Mouse (Mus musculus) spleen, adult 2 months (tissue): Measurements from ENCODE around the gene Olfr1411. TPM values are rescaled to one million over a fixed set of nuclear protein-coding genes. Genes with fewer than 3 reads are reported as not detected.

Experiments
- DNase-seq, 2 experiments: peaks; one replicate each; pipeline versions ENCODE4 v3.0.0 to v3.0.0-alpha.2; 2012 to 2021; ENCODE audit warnings: low spot score in 2 of 2, low read depth in 1 of 2
- H3K27ac ChIP-seq: fragments of 200-500 bp; 2 replicates; pipeline ENCODE4 v1.5.1; 2012; ENCODE audit warnings: low read length, inconsistent platforms; ENCODE audit not compliant: insufficient read depth
- H3K27me3 ChIP-seq: fragments of 200-500 bp; 2 replicates; pipeline ENCODE4 v1.6.1; 2012; ENCODE audit warnings: mild to moderate bottlenecking, moderate library complexity, low read length, inconsistent platforms; ENCODE audit not compliant: control insufficient read depth, insufficient read depth
- H3K36me3 ChIP-seq: fragments of 200-500 bp; 2 replicates; pipeline ENCODE4 v1.6.1; 2012; ENCODE audit warnings: mild to moderate bottlenecking, low read length, inconsistent platforms; ENCODE audit not compliant: control insufficient read depth, insufficient read depth
- H3K4me1 ChIP-seq: fragments of 200-500 bp; 2 replicates; pipeline ENCODE4 v1.6.1; 2011; ENCODE audit warnings: inconsistent platforms; ENCODE audit not compliant: control insufficient read depth, insufficient read depth, insufficient read length
- H3K4me3 ChIP-seq: fragments of 200-500 bp; 2 replicates; pipeline ENCODE4 v1.5.1; 2011; ENCODE audit warnings: mild to moderate bottlenecking, inconsistent platforms; ENCODE audit not compliant: insufficient read depth, insufficient read length; ENCODE audit errors: extremely low read depth
- CTCF ChIP-seq: fragments of 200-500 bp; IDR thresholded peaks from 2 replicates; pipeline ENCODE4 v1.5.1; 2011; ENCODE audit warnings: mild to moderate bottlenecking, inconsistent platforms; ENCODE audit not compliant: insufficient read depth, insufficient read length, insufficient replicate concordance; ENCODE audit errors: extremely low read depth
- POLR2A ChIP-seq: fragments of 200-500 bp; IDR thresholded peaks from 2 replicates; pipeline ENCODE4 v1.6.1; 2011; ENCODE audit warnings: low read depth, low read length, inconsistent platforms
- WGBS: fragments of 180-500 bp; shearing (Covaris S2); methylation state at CpG from one replicate; pipeline ENCODE4 v1.1.7; 2018; 5-methylcytosine and 5-hydroxymethylcytosine counted together
- polyA plus RNA-seq: library from polyadenylated mRNA; depleted of rRNA; stranded (reverse); fragments of >200 nt; gene quantifications from 2 replicates; pipeline ENCODE4 v1.2.3, GENCODE M21; 2012; rRNA removed

The Olfr1411 gene
- not detected in 2 replicates for polyA plus RNA-seq

DNA sequence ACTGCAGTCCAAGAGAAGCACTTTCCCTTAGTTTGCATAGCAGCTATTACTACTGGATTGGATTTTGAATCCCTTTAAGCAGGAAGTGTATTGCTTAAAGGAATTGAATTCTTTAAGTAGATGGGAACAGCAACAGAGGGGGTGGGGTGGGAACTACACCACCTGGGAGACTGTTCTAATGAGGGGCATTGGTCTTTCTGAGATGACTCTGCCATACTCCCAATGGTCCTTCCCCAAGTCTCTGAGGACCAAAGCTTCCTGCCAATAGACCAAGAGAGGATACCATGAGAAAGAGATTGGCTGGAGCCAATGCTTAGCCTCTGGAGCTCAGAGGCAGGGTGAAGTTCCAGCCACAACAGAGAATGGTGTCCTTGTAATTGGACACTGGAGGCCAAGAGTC is at the start of gene Olfr1411:
TSS of gene Olfr1411 (plus strand) at position 301 of the 400 bp plus-strand sequence.
- no peaks in the 10 kb centered on the region for H3K36me3 ChIP-seq
- H3K27me3 ChIP-seq: no peaks in the 10 kb centered on the region
- TF ChIP-seq POLR2A: no peak
- no peak for TF ChIP-seq CTCF
- H3K4me3 ChIP-seq: no peak within 1 kb of the TSS
- H3K4me1 ChIP-seq: no peaks in the 10 kb centered on the region
- DNase-seq: no peak
- H3K27ac ChIP-seq: no peak within 1 kb of the TSS

DNA sequence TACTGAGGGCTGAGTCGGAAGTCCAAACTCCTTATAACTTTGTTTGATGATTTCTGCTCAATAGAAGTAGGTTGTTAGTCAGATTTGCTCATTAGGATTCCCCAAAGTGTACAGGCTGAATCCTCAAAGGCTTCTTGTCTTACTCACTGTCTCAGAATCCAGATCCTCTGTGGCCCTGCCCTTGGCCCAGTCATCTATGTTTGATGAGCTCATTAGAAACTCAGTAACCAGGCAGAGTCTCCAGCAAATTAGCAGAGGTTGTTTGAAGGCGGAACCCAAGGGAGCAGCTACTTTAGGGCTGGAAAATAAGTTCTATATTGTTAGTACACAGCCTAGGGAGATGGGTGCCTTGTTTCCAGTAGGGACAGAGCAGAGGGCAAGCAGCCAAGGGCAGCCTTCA is 48.3 kb upstream of the Olfr1411 start:
- H3K4me3 ChIP-seq: no peak overlapping the region
- DNase-seq: no peak
- H3K27ac ChIP-seq: no peak overlapping the region
- 80% methylated on average over 2 of the region's 2 CpGs for WGBS
- H3K4me1 ChIP-seq: no peaks in the 10 kb centered on the region
- no peaks in the 10 kb centered on the region for H3K27me3 ChIP-seq
- H3K36me3 ChIP-seq: no peaks in the 10 kb centered on the region
- TF ChIP-seq CTCF (no peak), POLR2A (no peak)

DNA sequence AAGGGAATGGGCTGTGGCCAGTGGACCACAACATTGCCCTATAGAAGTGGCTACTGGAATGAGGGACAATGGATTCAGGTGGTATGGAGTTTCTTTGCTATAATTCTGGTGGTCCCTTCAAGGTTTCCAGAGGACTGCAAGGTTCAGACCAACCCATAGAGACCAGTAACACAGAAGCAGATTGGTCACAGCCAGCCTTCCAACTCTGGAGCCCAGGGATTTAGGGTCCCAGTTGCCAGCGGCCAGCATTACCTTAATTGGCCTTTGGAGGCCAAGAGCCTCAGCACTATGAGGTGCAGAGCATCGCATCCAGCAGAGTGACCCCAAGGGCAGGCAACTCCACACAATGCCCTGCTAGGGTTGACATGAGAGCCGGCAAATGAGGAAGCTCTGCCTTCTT is 23.2 kb upstream of the Olfr1411 start, which contains the start of gene Olfr1413:
TSS of gene Olfr1413 (plus strand) at position 301 of the 400 bp plus-strand sequence.
- H3K27ac ChIP-seq: no peak within 1 kb of the TSS
- WGBS: 89% methylated on average over 3 of the region's 3 CpGs
- no peak for TF ChIP-seq POLR2A
- TF ChIP-seq CTCF: no peak
- no peak for DNase-seq
- H3K36me3 ChIP-seq: no peaks in the 10 kb centered on the region
- H3K4me1 ChIP-seq: no peaks in the 10 kb centered on the region
- H3K27me3 ChIP-seq: no peaks in the 10 kb centered on the region
- no peak within 1 kb of the TSS for H3K4me3 ChIP-seq

GRCm38 (mm10) chr1:92585479-92585878 is 8.7 kb upstream of the Olfr1411 start, which contains the start of gene Olfr1412:
Olfr1412 (plus strand) TSS chr1:92585779.
- TF ChIP-seq POLR2A (no peak), CTCF (no peak)
- WGBS: 89% methylated on average over 2 of the region's 2 CpGs
- no peak within 1 kb of the TSS for H3K4me3 ChIP-seq
- DNase-seq: no peak
- H3K36me3 ChIP-seq: no peaks in the 10 kb centered on the region
- H3K27ac ChIP-seq: no peak within 1 kb of the TSS
- no peaks in the 10 kb centered on the region for H3K4me1 ChIP-seq
- H3K27me3 ChIP-seq: no peaks in the 10 kb centered on the region

DNA sequence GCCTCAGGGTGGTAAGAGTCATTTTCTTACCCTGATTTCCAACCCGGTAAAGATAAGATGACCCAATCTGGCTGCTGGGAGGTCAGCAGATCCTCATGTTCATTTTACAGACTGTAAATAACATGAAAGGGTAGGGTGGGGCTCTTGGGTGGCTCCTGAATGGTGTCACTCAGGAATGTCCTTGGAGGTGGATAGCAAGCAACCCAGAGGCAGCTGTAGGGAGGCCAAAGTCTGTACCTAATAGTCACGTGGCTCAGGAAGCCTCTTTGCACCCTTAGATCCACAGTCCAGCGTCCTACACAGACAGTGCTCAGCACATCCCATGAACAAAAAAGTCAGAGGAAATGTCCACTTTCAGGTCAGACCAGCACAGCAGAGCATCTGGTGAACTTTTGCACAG is 1.8 kb downstream of the Olfr1411 start:
- TF ChIP-seq CTCF (no peak), POLR2A (no peak)
- H3K27me3 ChIP-seq: no peaks in the 10 kb centered on the region
- no peak overlapping the region for H3K4me3 ChIP-seq
- no peaks in the 10 kb centered on the region for H3K4me1 ChIP-seq
- H3K27ac ChIP-seq: no peak overlapping the region
- 79% methylated on average over 3 of the region's 3 CpGs for WGBS
- no peak for DNase-seq
- no peaks in the 10 kb centered on the region for H3K36me3 ChIP-seq

GRCm38 (mm10) chr1:92605482-92605881 is 11.3 kb downstream of the Olfr1411 start, which contains the start of gene Olfr1410:
Olfr1410 (plus strand) TSS chr1:92605782.
- WGBS: 55% methylated on average over 1 of the region's 1 CpGs

DNA sequence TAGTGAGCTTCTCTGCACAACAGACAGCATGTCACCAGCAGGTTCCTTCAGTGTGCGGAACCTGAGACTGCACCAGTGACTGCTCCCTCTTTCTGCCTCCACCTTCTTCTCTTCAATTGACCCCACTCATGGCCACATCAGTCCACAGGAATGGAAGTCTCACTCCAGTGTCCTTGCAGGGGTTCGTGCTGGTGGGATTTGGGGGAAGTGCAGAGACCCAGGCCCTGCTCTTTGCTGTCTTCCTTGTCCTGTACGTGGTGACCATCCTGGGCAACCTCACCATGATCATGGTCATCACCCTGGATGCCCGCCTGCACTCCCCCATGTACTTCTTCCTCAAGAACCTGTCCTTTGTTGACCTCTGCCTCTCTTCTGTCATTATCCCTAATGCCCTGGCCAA is 13.5 kb downstream of the Olfr1411 start:
- DNase-seq: no peak
- Histone ChIP-seq H3K4me3 (no peak overlapping the region), H3K4me1 (no peaks in the 10 kb centered on the region), H3K27me3 (no peaks in the 10 kb centered on the region), H3K36me3 (no peaks in the 10 kb centered on the region), H3K27ac (no peak overlapping the region)
- TF ChIP-seq POLR2A (no peak), CTCF (no peak)
- WGBS: 75% methylated on average over 4 of the region's 4 CpGs

More at GRCm38 (mm10) chr1:92605482-92605881, 11.3 kb downstream of the Olfr1411 start, which contains the start of gene Olfr1410:
- H3K4me3 ChIP-seq: no peak within 1 kb of the TSS
- no peaks in the 10 kb centered on the region for H3K27me3 ChIP-seq
- H3K4me1 ChIP-seq: no peaks in the 10 kb centered on the region
- DNase-seq: no peak
- H3K27ac ChIP-seq: no peak within 1 kb of the TSS
- no peaks in the 10 kb centered on the region for H3K36me3 ChIP-seq
- TF ChIP-seq CTCF (no peak), POLR2A (no peak)
